Mouse (Mus musculus): ENCODE results near the gene Rgs16.

DNA sequence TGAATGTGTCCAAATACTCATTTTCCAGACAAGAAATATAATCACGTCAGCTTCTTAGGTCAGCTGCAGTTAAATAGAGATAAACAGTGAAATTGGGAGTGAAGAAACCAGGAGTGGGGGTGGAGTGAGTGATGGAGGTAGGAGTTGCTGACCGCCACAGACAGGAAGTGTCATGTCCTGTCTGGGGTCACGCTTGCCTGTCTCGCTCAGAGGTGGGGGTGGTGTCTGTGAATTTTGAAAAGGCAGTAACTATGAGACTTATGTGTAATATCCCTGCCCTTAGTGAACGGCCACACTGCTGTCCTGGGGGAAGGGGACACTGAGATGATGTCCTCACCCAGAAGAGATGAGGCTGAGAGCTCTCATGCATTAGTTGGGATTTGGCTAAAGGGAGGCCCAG is 30.7 kb upstream of the Rgs16 start:
- no peak for TF ChIP-seq POLR2A (IDR thresholded peaks at IDR 0.05; ENCODE audit: low read depth, low read length)
- no peak for TF ChIP-seq CTCF (IDR thresholded peaks at IDR 0.05; ENCODE audit: extremely low read depth, insufficient read length, insufficient replicate concordance, low read depth, low read length)

All from small intestine, adult 2 months (tissue).